Mouse (Mus musculus) bone marrow macrophage, adult 2 months (primary cell): Measurements from ENCODE around the gene Fancd2os.

Source experiments
- CTCF ChIP-seq: IDR thresholded peaks from 2 replicates; pipeline ENCODE4 v1.5.1; 2012; ENCODE audit warnings: low read depth, mild to moderate bottlenecking, low read length, moderate library complexity
- POLR2A ChIP-seq: IDR thresholded peaks from 2 replicates; pipeline ENCODE4 v1.6.1; 2012; ENCODE audit warnings: mild to moderate bottlenecking, low read depth, low read length, borderline replicate concordance

GRCm38 (mm10) chr6:113632863-113633262 is 32.3 kb upstream of the Fancd2os start:
- TF ChIP-seq POLR2A (no peak), CTCF (no peak)
